Mouse (Mus musculus) lung, postnatal 14 days (tissue): ENCODE measurements around the gene Hoxa5.

Experiments used
- DNase-seq: peaks from one replicate; pipeline ENCODE4 v3.0.0; 2021

Gene Hoxa5

DNA sequence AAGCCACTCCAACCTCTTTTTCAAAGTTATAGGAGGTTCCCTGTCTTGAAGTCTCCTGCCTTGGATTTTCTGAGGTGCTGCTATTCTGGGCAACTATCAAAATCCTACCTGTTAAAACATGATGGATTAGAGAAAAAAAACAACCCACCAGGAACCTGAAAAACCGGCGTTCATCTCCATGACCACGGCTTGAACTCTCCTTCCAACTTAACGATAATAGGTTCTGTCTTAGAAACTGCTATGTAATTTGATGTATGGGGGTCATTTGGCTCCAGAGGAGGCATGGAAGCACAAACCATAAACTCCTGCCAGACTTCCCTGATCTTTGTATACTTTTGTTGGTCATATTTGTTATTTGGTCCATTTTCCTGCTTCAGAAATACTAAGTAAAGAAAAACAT, 30.7 kb downstream of the Hoxa5 start:
- DNase-seq: no peak

DNA sequence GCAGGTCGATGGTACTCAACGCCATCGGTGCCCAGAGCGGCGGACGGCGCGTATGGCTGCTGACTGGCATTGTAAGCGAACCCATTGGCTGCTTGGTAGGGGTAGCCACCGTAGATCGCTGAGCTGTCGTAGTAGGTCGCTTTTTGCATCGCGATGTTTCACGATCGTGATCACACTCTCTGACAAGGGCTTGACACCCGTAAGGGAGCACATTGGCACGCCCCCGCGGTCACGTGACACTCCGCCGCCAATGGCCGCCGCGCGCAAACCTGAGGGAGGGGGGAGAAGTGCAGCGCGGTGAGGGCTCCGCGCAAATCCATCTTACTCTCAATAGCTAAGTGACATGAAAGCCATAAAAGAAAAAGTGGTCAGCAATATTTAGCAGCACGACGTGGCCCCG, 31.9 kb downstream of the Hoxa5 start:
- DNase-seq: peak; percentile 93

DNA sequence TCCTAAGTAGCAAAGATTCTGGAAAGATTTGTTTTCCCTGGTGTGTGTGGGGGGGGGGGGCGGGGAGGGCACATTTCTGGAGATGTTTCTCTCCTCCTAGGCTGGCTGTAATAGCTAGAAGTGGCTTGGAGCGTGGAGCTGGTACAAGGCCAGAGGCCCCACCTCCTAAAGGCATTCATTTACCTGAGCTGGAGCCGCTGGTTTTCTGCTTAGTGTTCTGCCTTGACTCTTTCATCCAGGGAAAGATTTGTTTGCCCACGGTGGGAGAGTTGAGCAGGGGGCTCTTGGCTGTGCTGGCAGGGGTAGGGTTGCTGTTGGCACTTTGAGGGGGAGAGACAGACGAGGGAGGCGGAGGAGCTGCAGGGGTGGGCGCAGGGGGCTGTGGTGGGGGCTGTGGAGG, 32.4 kb downstream of the Hoxa5 start:
- no peak for DNase-seq

DNA sequence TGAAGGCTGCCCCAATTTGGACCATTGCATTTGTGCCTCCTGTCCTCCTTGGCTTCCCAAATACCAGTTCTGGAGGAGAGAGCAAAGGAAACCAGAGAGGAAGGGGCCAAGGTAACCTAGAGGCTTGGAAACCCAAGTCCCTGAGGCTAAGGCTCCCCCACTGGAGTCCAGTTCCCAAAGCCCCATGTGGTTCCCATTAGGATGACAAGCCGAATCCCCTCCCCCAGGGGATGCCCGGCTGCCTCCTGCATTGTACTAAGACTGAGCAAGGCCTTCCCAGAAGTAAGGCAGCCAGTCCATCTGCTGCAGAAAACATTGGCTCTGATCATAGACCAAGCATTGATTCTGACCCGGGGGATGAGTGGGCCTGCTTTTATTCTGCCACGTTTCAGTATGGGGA, 33.1 kb downstream of the Hoxa5 start:
- DNase-seq: no peak

DNA sequence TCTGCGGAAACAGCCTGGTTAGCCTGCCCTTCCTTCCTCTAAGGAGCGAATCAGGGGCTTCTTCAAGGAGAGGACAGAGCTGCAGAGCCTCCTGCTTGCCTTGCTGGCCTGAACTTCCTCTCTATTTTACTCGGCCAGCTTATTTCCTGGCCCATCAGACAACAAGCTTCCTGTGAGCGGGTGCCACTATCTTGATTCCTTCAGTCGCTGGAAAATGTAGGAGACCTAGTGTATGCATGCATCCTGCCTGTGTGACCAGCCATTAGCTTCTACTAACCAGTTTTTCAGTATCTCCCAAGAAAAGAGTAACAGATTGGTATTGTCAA, 33.5 kb downstream of the Hoxa5 start:
- DNase-seq: no peak

DNA sequence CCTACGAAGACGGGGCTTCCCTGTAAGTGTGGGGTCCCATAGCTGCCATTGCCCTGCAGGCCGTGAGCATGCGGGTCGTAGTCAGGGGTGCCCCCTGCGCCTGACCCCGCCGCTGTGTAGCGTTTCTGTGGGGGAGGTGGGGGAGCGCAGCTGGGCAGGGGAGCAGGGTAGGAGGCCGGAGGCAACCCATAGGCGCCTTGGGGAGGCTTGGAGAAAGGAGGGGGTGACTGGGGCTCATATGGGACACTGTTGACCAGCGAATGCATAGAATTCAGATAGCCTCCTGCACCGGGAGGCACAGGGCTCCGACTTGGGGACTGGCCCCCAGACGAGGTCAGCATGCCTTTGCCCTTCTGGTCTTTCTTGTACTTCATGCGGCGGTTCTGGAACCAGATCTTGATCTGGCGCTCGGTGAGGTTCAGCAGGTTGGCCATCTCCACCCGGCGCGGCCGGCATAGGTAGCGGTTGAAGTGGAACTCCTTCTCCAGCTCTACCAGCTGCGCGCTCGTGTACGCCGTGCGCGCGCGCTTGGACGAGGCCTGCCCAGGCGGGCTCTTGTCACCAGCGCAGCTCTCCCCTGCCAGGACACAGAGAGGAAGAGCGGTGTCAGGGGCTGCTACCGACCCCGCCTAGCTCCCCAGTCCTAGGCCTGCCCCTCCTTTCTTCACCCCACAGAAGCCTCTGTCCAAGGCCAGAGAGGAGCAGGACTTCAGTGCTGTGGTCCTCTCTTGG, 34.1 kb downstream of the Hoxa5 start:
- DNase-seq: no peak

DNA sequence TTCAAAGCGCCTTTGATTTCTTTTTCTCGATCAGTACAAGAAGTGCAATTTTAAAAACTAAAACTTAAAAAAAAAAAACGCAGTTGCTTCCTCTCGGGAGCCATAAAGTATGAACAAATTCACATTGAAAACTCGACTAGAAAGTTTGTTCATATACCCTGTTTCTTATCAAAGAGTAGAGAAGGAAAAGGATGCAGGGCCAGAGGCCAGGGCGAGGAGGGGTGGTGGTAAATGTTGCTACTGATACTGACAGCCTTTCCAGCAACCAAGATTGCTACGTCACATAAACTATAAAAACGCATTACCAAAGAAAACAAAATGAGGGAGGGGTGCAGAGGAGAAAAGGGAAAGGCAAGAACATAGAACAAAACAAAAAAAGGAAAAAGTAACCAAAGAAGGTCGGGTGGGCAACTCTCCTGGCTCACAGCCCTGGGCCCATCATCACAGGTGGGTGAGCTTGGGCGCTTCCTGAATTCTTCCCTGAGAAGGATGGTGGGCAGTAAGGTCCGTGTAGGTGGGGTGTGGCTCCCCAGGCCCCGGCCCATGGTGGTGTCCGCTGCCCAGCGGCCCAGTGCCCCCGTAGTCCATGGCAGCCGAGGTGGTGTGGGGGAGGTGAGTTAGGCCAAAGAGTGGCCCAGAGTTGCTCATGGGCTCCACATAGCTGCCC, 34.8 kb downstream of the Hoxa5 start:
- no peak for DNase-seq

DNA sequence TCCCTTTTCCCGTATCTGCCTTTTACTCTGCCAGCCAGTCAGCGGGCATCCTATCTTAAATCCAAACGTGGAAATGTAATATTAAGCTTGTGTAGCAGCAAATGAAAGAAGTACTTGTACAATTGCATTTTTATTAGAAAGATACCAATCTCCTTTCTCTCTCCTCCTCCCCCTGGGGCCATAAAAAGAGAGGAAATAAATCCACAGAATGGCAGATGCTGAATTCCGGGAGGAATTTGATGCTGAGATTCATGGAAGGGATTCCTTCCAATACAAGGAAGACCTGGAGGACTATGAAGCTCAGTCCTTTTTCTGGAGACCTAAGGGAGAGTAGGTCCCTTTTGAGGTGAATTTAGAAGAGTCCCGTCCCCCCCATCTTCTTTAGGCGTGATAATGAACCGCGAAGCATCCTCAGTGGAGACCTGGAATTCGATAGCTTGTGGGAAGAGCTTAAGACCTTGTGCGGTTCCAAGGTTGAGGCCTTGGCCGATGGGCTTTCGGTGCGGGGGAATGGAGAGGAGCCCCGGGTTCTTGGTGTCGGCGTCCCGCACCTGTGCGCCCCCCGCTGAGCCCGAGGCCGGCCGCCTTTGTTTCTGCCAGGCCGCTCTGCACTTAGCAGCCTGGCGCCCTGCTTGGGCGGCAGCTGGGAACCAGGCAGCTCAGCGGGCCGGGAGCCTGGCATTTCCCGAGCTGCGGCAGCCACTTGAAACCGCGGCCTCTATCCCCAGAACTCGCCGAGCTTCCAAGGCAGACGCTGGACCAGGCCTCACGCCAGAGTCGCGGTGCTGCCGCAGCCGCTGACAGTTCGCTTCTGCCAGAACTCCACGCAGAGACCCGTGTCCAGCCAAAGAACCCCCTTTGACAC, 36.0 kb downstream of the Hoxa5 start:
- DNase-seq: no peak

DNA sequence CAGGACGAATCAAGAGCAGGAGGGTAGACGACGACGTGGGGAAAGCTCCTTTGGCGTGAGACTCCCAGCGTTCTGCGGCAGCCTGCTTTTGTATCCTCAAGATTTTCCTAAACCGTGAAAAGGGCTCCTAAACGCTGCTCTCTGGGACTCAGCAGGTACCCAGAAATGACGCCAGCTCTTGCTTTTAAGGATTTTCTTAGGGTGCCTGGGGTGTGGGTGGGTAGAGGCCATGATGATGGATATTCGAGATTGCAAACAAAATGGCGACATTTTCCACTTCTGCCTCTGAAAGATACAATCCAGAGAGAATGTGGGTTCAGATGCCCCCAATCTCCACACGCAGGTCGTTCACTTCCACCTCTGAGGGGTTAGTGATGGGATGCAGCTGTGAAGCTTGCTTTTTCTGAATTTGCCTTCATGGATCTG, 36.6 kb downstream of the Hoxa5 start:
- DNase-seq: no peak

DNA sequence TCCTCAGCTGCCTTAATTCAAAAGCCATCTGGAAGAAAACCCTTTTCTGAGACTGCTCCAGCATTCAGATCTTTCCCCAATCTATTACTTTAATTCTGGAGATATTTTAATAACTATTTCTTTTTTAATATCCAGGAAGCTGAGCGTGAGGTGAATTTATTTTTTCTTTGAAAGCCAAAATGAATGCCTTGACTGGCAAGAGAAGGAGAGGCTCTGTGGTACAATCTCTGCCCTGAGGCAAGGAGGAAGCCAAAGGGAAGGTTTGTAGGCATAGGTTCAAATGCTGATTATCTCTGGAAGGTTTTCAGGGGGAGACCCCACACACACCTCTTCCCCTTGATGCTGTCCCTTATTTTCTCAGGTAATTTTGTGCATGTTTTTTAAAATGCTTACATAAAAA, 37.2 kb downstream of the Hoxa5 start:
- no peak for DNase-seq

DNA sequence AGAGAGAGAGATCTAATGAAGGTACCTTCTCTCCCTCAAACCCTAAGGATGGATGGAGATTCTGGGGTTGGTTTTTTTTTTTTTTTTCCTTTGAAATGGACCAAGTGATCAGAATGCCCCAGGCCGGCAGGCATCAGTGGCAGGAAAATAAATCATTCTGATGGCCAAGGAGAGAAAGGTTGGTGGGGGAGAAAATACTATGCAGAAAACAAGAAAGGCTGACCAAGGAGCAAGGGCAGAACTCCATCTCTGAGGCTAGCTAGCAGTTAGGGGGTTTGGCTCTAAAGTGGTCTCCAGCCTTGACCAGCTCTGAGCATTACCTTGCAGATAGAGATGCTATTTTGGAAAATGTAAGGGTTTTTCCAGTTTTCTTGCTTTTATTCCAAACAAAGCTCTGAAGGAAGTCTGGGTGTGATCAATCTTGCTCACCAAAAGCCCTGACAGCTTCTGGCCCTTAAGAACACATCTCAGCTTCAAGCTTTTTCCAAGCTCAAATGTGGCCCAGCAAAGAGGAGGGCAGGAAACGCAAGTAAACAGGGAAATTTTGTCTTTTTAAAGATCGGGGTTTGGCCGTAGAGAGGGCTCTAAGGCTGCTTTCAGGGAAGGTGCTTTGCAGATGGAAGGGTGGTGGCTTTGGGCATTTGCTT, 37.8 kb downstream of the Hoxa5 start:
- no peak for DNase-seq

DNA sequence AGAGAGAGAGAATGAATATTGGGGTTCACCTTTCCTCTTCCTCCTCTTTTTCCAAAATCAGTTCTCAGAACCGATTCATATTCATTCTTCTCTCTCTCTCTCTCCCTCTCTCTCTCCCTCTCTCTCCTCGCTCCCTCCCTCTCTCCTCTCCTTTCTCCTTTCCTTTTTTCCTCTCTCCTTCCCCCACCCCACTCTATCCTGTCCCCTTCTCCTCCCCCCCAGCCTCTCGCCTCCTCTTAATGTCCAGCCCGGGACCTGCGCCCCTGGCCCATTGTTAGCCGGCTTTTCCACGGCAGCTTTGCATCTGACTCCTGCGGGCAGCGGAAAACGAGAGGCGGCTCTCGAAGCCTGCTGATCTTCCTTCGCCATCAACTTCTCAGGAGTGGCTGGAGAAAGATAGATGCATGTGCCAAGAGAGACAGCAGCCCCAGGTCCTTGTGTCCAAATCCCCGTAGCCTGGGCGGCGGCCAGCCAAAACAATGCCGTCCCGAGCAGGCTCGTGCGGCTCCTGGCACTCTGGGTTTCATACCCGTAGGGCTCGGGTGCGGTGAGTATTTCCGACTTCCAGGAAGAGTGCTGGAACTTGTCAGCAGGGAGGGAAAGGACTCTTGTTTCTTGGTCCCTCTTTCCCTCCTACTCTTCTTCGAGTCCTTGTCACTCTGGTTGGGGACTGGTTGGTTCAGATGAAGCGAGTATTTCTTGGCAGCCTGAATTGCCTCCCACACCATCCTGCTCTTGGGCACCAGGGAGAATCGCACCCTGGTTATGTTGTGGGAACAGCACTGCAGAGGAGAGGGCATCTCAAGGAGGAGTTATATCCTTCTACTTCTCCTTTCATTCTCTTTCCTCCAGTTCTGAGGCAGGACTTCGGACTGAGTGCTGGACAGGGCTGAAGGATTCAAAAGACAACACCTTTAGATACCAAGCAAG, 38.7 kb downstream of the Hoxa5 start:
- DNase-seq: no peak

DNA sequence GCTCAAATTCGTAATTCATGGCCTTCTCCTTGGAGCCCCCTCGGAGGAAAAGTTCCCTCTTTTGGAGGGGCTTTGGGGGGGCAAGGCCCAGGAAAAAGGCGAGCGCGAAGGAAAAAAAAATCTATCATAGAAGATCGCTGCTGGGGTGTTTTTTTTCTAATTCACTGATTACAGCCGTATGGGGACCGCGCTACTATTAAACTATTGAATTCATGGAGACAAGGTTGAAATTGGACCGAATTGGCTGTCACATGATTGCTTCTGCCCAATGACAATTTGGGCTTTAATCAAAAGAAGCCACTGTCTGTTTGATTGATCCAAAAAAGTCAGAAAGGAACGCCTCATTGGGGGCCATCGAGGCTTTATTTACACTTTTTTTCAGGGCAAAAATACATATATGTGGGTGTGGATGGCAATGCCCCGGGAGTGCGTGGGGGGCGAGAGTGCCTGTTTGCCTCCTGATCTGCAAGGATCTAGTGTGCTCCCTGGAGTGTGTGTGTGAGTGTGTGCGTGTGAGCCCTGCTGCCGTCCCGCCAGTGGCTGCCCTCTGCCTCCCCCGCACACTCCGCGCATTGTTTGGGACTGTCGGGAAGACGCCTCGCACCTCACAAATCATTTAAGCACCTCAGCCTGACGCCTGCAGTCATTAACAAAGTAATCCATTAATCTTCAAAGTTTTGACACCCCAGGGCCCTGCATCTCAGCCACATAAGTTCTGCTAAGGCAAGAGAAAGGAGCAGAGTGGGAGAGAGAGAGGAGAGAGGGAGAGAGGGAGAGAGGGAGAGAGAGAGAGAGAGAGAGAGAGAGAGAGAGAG, 39.6 kb downstream of the Hoxa5 start, which contains the start of gene Hoxa2:
Hoxa2 (minus strand) TSS at position 206 of the 815 bp plus-strand sequence.
- DNase-seq: no peak

DNA sequence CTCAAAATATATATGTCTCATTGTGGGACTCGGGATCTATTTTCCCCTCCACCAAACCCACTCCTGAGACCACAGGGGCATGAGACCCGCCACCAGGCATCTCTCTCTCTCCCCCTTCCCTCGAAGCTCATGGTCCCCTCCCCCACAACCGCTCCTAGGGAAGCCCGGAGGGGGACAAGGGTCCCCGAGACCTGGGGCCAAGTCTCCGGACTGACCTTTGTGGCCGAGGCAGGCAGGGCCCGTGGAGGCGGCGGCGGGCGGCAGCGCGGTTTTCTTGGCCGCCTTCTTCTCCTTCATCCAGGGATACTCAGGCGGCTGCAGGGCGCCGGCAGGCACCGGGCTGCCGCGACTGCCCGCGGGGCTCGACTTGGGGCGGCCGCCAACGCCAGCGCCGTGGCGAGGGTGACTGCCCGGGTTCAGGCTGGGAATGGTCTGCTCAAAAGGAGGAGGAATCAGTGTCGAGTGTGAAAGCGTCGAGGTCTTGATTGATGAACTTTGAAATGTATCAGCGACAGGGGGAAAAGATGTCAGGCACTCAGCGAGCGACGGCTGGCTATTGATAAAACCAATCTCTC, 40.2 kb downstream of the Hoxa5 start:
- peak; percentile 38 for DNase-seq

DNA sequence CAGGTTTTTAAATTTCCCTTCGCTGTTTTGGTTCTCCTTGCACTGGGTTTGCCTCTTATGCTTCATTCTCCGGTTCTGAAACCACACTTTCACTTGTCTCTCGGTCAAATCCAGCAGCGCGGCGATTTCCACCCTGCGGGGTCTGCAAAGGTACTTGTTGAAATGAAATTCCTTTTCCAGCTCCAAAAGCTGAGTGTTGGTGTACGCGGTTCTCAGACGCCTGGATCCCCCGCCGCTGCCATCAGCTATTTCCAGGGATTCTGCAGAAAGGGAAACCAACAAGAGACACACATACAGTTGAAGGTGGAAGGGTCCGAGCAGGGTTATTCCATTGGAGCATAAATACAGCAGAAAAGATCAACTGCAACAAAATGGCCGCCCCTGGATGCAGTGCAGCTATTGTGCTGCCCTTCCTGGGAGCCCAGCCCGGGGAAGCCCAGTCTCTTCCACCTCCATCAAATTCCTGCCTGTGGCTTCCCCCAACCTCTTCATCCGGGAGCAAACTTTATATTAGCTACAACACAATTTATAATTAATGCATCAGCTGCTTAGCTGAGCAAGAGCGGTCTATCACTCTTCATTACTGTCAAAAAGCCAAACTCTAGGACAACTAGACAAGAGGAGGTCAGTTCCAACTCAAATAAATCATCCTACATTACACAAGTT, 40.9 kb downstream of the Hoxa5 start:
- no peak for DNase-seq

DNA sequence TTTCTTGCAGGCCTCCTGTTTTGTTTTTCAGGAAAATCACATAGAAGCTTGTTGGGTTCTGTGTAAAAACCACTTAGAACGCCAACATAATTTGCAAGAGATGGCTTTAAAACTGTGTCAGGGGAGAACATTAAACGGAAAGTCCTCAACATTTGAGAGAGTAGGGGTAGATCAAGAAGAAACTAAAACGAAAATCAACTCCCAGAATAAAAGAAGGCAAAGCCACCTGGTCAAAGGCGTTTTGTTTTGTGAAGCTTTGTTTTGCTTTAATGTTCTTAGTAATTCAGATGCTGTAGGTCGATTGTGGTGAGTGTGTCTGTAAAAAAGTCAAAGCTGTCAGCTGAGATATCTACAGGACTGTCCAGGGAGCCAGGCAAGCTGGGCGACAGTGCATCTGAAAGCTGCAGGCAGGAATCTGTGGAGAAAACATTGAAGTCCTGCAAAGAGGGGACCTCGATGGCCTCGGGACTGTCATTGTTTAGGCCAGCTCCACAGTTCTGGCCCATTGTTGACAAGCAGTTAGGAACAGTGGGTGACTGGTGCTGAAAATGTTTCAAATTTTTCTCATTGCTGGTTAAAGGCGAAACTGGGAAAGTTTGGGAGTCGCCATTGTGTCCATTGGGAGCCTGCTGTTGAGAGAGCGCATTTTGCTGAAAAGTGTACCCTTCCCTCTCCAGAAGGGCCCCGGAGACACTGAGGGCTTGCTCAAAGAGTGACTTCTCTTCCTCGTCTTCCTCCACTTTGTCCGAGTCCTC, 41.6 kb downstream of the Hoxa5 start:
- DNase-seq: no peak

DNA sequence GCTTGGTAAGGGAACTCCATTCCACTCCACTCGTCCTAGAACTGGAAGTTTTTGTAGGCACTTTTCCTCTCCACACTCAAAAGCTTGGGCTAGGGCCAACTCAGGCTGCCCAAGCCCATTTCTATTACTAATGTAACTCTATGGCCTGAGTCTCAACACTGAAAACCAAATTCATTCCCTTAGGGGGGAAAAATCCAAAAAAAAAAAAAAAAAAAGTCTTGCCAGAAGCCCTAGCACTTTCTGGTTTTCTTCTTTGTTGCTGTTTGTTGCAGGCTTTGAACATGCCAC, 42.4 kb downstream of the Hoxa5 start:
- DNase-seq: peak; percentile 47

DNA sequence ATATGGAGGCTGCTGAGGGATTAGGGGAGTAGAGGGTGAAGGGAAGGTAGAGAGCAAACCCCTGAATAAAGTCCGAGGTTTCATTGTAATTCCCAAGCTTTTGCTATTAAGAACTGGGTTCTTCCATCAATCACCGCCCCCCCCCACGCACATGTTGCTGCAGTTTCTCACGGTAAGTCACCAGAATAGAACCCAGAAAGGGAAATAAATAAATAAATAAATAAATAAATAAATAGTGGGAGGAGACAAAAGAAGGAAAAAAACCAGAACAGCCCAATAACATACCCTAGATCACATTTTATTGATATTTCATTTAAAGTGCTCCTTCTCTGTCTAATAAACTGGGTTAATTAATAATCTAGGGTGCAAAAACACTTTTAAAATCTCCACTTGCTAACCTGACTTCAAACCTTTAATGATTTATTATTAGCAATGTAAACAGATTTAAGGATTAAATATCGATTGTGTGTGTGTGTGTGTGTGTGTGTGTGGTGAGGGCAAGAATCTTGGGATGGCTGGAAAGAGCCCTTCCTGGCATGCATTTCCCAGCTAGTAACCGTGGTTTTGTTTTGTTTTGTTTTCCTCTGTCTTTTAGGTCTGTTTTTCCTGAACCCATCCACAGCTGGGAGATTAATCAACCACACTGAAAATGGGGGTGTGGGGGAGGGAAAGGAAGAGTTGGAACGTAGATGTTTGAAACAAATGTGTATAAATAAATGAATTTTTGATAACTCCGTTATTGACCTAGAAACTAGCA, 42.9 kb downstream of the Hoxa5 start:
- DNase-seq: no peak
